Mouse (Mus musculus) inflammation-experienced regulatory T-cells, adult 6 months (primary cell): ENCODE measurements around the gene Fam83e. TPM values are rescaled to one million over a fixed set of nuclear protein-coding genes. Genes with fewer than 3 reads are reported as not detected.

Experiments used
- ATAC-seq: one replicate; pipeline ENCODE4 v1.8.0; 2017
- polyA plus RNA-seq, 3 experiments: library from polyadenylated mRNA; unstranded; fragments of 100-300 nt; shearing (Covaris generic); gene quantifications; one replicate each; pipeline ENCODE4 v1.2.1; 2017

The Fam83e gene
- polyA plus RNA-seq: under 1 TPM in 2 of 3 experiments, not detected in 1; 0.63 to 0.80 TPM

- no peak for ATAC-seq
These were observed at the start of gene Fam83e for GRCm38 (mm10) chr7:45720413-45721233. Gene Fam83e, plus strand, starts transcription at chr7:45721212.

GRCm38 (mm10) chr7:45677627-45678295, 43.3 kb upstream of the Fam83e start:
- no peak for ATAC-seq

- ATAC-seq: no peak
These were observed 42.5 kb upstream of the Fam83e start for GRCm38 (mm10) chr7:45678513-45678912.

- no peak for ATAC-seq
These were observed 40.9 kb upstream of the Fam83e start for GRCm38 (mm10) chr7:45679966-45680621.

GRCm38 (mm10) chr7:45681046-45681736, 39.8 kb upstream of the Fam83e start:
- ATAC-seq: peak; percentile 18

- ATAC-seq: peak; percentile 86
These were observed 38.6 kb upstream of the Fam83e start for GRCm38 (mm10) chr7:45682144-45683126.

- no peak for ATAC-seq
These were observed 37.5 kb upstream of the Fam83e start, which contains the start of gene Ntn5 for GRCm38 (mm10) chr7:45683396-45684050. Gene Ntn5, plus strand, starts transcription at chr7:45684022.

- no peak for ATAC-seq
These were observed 35.2 kb upstream of the Fam83e start for GRCm38 (mm10) chr7:45685811-45686210.

- ATAC-seq: no peak
These were observed 34.2 kb upstream of the Fam83e start for GRCm38 (mm10) chr7:45686841-45687240.

GRCm38 (mm10) chr7:45689099-45689498, 31.9 kb upstream of the Fam83e start:
- ATAC-seq: no peak

- ATAC-seq: no peak
These were observed 31.2 kb upstream of the Fam83e start for GRCm38 (mm10) chr7:45689800-45690199.

GRCm38 (mm10) chr7:45692364-45692763, 28.6 kb upstream of the Fam83e start:
- no peak for ATAC-seq

GRCm38 (mm10) chr7:45693921-45694591, 27.0 kb upstream of the Fam83e start, which contains the start of gene Sec1:
Gene Sec1, minus strand, starts transcription at chr7:45694402.
- no peak for ATAC-seq

- peak; percentile 28 for ATAC-seq
These were observed 25.9 kb upstream of the Fam83e start for GRCm38 (mm10) chr7:45695098-45695497.

GRCm38 (mm10) chr7:45697894-45698293, 23.1 kb upstream of the Fam83e start:
- no peak for ATAC-seq

- ATAC-seq: no peak
These were observed 21.4 kb upstream of the Fam83e start, which contains the start of gene Car11 for GRCm38 (mm10) chr7:45699523-45700141. Gene Car11, plus strand, starts transcription at chr7:45699843.

- ATAC-seq: peak; percentile 26
These were observed 20.6 kb upstream of the Fam83e start for GRCm38 (mm10) chr7:45700301-45701015.

- no peak for ATAC-seq
These were observed 19.9 kb upstream of the Fam83e start for GRCm38 (mm10) chr7:45701072-45701471.

- ATAC-seq: no peak
These were observed 19.4 kb upstream of the Fam83e start for GRCm38 (mm10) chr7:45701607-45702006.
